Mouse (Mus musculus) thymus, postnatal 25 days (tissue): ENCODE results near the gene Cryz.
A peak's percentile ranks its signal among the peaks of the same experiment; 100 is the strongest.
"Not testable (repeated sequence)": the region's sequence is repeated elsewhere in the genome, so short reads cannot be mapped to it uniquely, and the experiment has no call there.

Experiments
- DNase-seq: peaks from one replicate; pipeline ENCODE4 v3.0.0; 2022

Gene Cryz

GRCm38 (mm10) chr3:154614771-154615170, 18.3 kb downstream of the Cryz start:
- no peak for DNase-seq

- DNase-seq: no peak
These were observed 18.8 kb downstream of the Cryz start for GRCm38 (mm10) chr3:154615304-154615703.

- DNase-seq: no peak
These were observed 19.6 kb downstream of the Cryz start for GRCm38 (mm10) chr3:154616106-154616505.

- DNase-seq: no peak
These were observed 31.8 kb downstream of the Cryz start for GRCm38 (mm10) chr3:154628284-154628683.

GRCm38 (mm10) chr3:154631281-154631680, 34.8 kb downstream of the Cryz start:
- not testable (repeated sequence) for DNase-seq

GRCm38 (mm10) chr3:154633091-154633490, 36.6 kb downstream of the Cryz start:
- no peak for DNase-seq

- DNase-seq: no peak
These were observed 50.3 kb downstream of the Cryz start for GRCm38 (mm10) chr3:154646638-154647442.

GRCm38 (mm10) chr3:154647443-154647780, 50.9 kb downstream of the Cryz start:
- DNase-seq: no peak

GRCm38 (mm10) chr3:154649411-154650285, 53.1 kb downstream of the Cryz start:
- DNase-seq: no peak

GRCm38 (mm10) chr3:154651192-154651821, 54.8 kb downstream of the Cryz start:
- no peak for DNase-seq

GRCm38 (mm10) chr3:154652581-154653420, 56.3 kb downstream of the Cryz start:
- peak; percentile 71 for DNase-seq

GRCm38 (mm10) chr3:154653454-154653853, 56.9 kb downstream of the Cryz start:
- DNase-seq: no peak

- DNase-seq: no peak
These were observed 57.8 kb downstream of the Cryz start for GRCm38 (mm10) chr3:154654284-154654683.

GRCm38 (mm10) chr3:154654901-154655300, 58.4 kb downstream of the Cryz start:
- no peak for DNase-seq

- no peak for DNase-seq
These were observed 59.2 kb downstream of the Cryz start for GRCm38 (mm10) chr3:154655711-154656110.

GRCm38 (mm10) chr3:154663545-154663944, 67.0 kb downstream of the Cryz start, which contains the start of gene Erich3:
Gene Erich3 (plus strand): TSS chr3:154663859.
- DNase-seq: peak; percentile 18

GRCm38 (mm10) chr3:154663976-154664581, 67.6 kb downstream of the Cryz start:
- peak; percentile 75 for DNase-seq

- no peak for DNase-seq
These were observed 68.1 kb downstream of the Cryz start for GRCm38 (mm10) chr3:154664636-154665035.

GRCm38 (mm10) chr3:154668485-154668884, 72.0 kb downstream of the Cryz start:
- no peak for DNase-seq

GRCm38 (mm10) chr3:154670584-154670983, 74.1 kb downstream of the Cryz start:
- no peak for DNase-seq

GRCm38 (mm10) chr3:154671013-154671412, 74.5 kb downstream of the Cryz start:
- no peak for DNase-seq
